Mouse (Mus musculus) hindbrain, embryonic 12.5 days (tissue): Measurements from ENCODE around the gene Tspan18. TPM values are rescaled to one million over a fixed set of nuclear protein-coding genes. Genes with fewer than 3 reads are reported as not detected.
A peak's percentile ranks its signal among the peaks of the same experiment; 100 is the strongest.

ENCODE experiments used
- ATAC-seq: fragments of 200-750 bp; cut with Nextera tagmentation; 2 replicates; pipeline ENCODE4 v1.8.0; 2017; ENCODE audit warnings: moderate TSS enrichment; ENCODE audit not compliant: low FRiP score
- H3K27ac ChIP-seq: fragments of 300-500 bp; sonication (generic); 2 replicates; pipeline ENCODE4 v1.5.1; 2016; ENCODE audit warnings: mild to moderate bottlenecking
- H3K27me3 ChIP-seq: fragments of 300-500 bp; sonication (generic); 2 replicates; pipeline ENCODE4 v1.6.1; 2016; ENCODE audit warnings: mild to moderate bottlenecking
- H3K36me3 ChIP-seq: fragments of 300-500 bp; sonication (generic); 2 replicates; pipeline ENCODE4 v1.6.1; 2016; ENCODE audit warnings: mild to moderate bottlenecking
- H3K4me1 ChIP-seq: fragments of 300-500 bp; sonication (generic); 2 replicates; pipeline ENCODE4 v1.6.1; 2016
- H3K4me2 ChIP-seq: fragments of 300-500 bp; sonication (generic); replicated peaks from 2 replicates; pipeline ENCODE4 v1.6.1; 2016; ENCODE audit warnings: mild to moderate bottlenecking
- H3K4me3 ChIP-seq: fragments of 300-500 bp; sonication (generic); 2 replicates; pipeline ENCODE4 v1.5.1; 2016; ENCODE audit warnings: mild to moderate bottlenecking
- H3K9ac ChIP-seq: fragments of 300-500 bp; sonication (generic); 2 replicates; pipeline ENCODE4 v1.6.1; 2016; ENCODE audit warnings: mild to moderate bottlenecking, moderate library complexity
- H3K9me3 ChIP-seq: fragments of 300-500 bp; sonication (generic); replicated peaks from 2 replicates; pipeline ENCODE4 v1.6.1; 2016; ENCODE audit warnings: mild to moderate bottlenecking
- WGBS: fragments of 180-500 bp; shearing (Covaris S2); methylation state at CpG from one replicate; pipeline ENCODE4 v1.1.7; 2016; 5-methylcytosine and 5-hydroxymethylcytosine counted together
- polyA plus RNA-seq: library from polyadenylated mRNA; unstranded; fragments of >200 nt; fragmentation: Nextera tagmentation; extraction: Ambion mirVana; gene quantifications from 2 replicates; pipeline ENCODE4 v1.2.1, GENCODE M21; 2016

The Tspan18 gene
- polyA plus RNA-seq, 1 experiment from 2014 or later: 34.2 TPM

GRCm38 (mm10) chr2:93170845-93171200 is 163.5 kb downstream of the Tspan18 start:
- no peak overlapping the region for H3K4me3 ChIP-seq
- no peaks in the 10 kb centered on the region for H3K36me3 ChIP-seq
- no peaks in the 10 kb centered on the region for H3K27me3 ChIP-seq
- ATAC-seq: peak; percentile 21; the same call in 1 of the 2 replicates
- H3K4me1 ChIP-seq: peaks cover 53% of the 10 kb centered on the region
- H3K9ac ChIP-seq: no peak overlapping the region
- no peaks in the 10 kb centered on the region for H3K9me3 ChIP-seq
- H3K27ac ChIP-seq: peak overlapping the region; percentile 44; the same call in 1 of the 2 replicates
- WGBS: 68% methylated on average over 5 of the region's 5 CpGs
- no peak overlapping the region for H3K4me2 ChIP-seq

- H3K4me2 ChIP-seq: no peak overlapping the region
- H3K27me3 ChIP-seq: no peaks in the 10 kb centered on the region
- H3K27ac ChIP-seq: peak overlapping the region; percentile 44; the same call in 1 of the 2 replicates
- 0 out of 2 replicates have a peak, but pooled peaks have one; percentile 22 for ATAC-seq
- H3K4me1 ChIP-seq: peaks cover 48% of the 10 kb centered on the region
- no peak overlapping the region for H3K4me3 ChIP-seq
- no peaks in the 10 kb centered on the region for H3K36me3 ChIP-seq
- 73% methylated on average over 19 of the region's 19 CpGs for WGBS
- H3K9ac ChIP-seq: no peak overlapping the region
- no peaks in the 10 kb centered on the region for H3K9me3 ChIP-seq
These were observed 164.0 kb downstream of the Tspan18 start for GRCm38 (mm10) chr2:93170156-93170844.

- Histone ChIP-seq H3K36me3 (no peaks in the 10 kb centered on the region), H3K9me3 (no peaks in the 10 kb centered on the region), H3K9ac (no peak overlapping the region), H3K4me1 (peaks cover 28% of the 10 kb centered on the region; the same call in 1 of the 2 replicates), H3K27me3 (no peaks in the 10 kb centered on the region), H3K4me3 (no peak overlapping the region), H3K4me2 (no peak overlapping the region), H3K27ac (no peak overlapping the region)
- 82% methylated on average over 14 of the region's 14 CpGs for WGBS
- no peak for ATAC-seq
These were observed 167.4 kb downstream of the Tspan18 start for GRCm38 (mm10) chr2:93166734-93167406.

GRCm38 (mm10) chr2:93166295-93166694 is 168.0 kb downstream of the Tspan18 start:
- no peak overlapping the region for H3K4me3 ChIP-seq
- H3K27ac ChIP-seq: no peak overlapping the region
- no peaks in the 10 kb centered on the region for H3K36me3 ChIP-seq
- H3K9ac ChIP-seq: no peak overlapping the region
- WGBS: 69% methylated on average over 6 of the region's 6 CpGs
- peaks cover 25% of the 10 kb centered on the region; the same call in 1 of the 2 replicates for H3K4me1 ChIP-seq
- no peak overlapping the region for H3K4me2 ChIP-seq
- no peaks in the 10 kb centered on the region for H3K9me3 ChIP-seq
- peak; percentile 29; the same call in 1 of the 2 replicates for ATAC-seq
- no peaks in the 10 kb centered on the region for H3K27me3 ChIP-seq

GRCm38 (mm10) chr2:93163750-93164335 is 170.5 kb downstream of the Tspan18 start:
- Histone ChIP-seq H3K4me1 (peaks cover 15% of the 10 kb centered on the region; the same call in 1 of the 2 replicates), H3K27me3 (no peaks in the 10 kb centered on the region), H3K4me2 (no peak overlapping the region), H3K36me3 (no peaks in the 10 kb centered on the region), H3K27ac (no peak overlapping the region), H3K9ac (no peak overlapping the region), H3K9me3 (no peaks in the 10 kb centered on the region), H3K4me3 (no peak overlapping the region)
- whole genome bisulfite sequencing: 80% methylated on average over 6 of the region's 6 CpGs
- ATAC-seq: no peak

GRCm38 (mm10) chr2:93163317-93163716 is 171.0 kb downstream of the Tspan18 start:
- no peak for ATAC-seq
- H3K9ac ChIP-seq: no peak overlapping the region
- H3K36me3 ChIP-seq: no peaks in the 10 kb centered on the region
- peaks cover 15% of the 10 kb centered on the region; the same call in 1 of the 2 replicates for H3K4me1 ChIP-seq
- H3K4me2 ChIP-seq: no peak overlapping the region
- no peak overlapping the region for H3K27ac ChIP-seq
- H3K4me3 ChIP-seq: no peak overlapping the region
- H3K27me3 ChIP-seq: no peaks in the 10 kb centered on the region
- no peaks in the 10 kb centered on the region for H3K9me3 ChIP-seq
- 29% methylated on average over 2 of the region's 2 CpGs for WGBS

GRCm38 (mm10) chr2:93162791-93163190 is 171.5 kb downstream of the Tspan18 start:
- H3K4me2 ChIP-seq: no peak overlapping the region
- no peaks in the 10 kb centered on the region for H3K9me3 ChIP-seq
- H3K27me3 ChIP-seq: no peaks in the 10 kb centered on the region
- no peaks in the 10 kb centered on the region for H3K36me3 ChIP-seq
- H3K4me1 ChIP-seq: peaks cover 15% of the 10 kb centered on the region; the same call in 1 of the 2 replicates
- no peak overlapping the region for H3K4me3 ChIP-seq
- no peak for ATAC-seq
- no peak overlapping the region for H3K9ac ChIP-seq
- WGBS: 84% methylated on average over 4 of the region's 4 CpGs
- H3K27ac ChIP-seq: no peak overlapping the region

- H3K9me3 ChIP-seq: no peaks in the 10 kb centered on the region
- H3K27ac ChIP-seq: no peak overlapping the region
- H3K4me3 ChIP-seq: no peak overlapping the region
- no peak overlapping the region for H3K4me2 ChIP-seq
- ATAC-seq: no peak
- no peaks in the 10 kb centered on the region for H3K36me3 ChIP-seq
- peaks cover 15% of the 10 kb centered on the region; the same call in 1 of the 2 replicates for H3K4me1 ChIP-seq
- no peaks in the 10 kb centered on the region for H3K27me3 ChIP-seq
- 86% methylated on average over 7 of the region's 7 CpGs for WGBS
- H3K9ac ChIP-seq: no peak overlapping the region
These were observed 172.2 kb downstream of the Tspan18 start for GRCm38 (mm10) chr2:93161914-93162664.

GRCm38 (mm10) chr2:93160467-93161035 is 173.8 kb downstream of the Tspan18 start:
- no peaks in the 10 kb centered on the region for H3K36me3 ChIP-seq
- H3K4me2 ChIP-seq: no peak overlapping the region
- H3K27ac ChIP-seq: peak overlapping the region; percentile 30; the same call in 1 of the 2 replicates
- WGBS: 64% methylated on average over 4 of the region's 4 CpGs
- H3K4me3 ChIP-seq: no peak overlapping the region
- peak; percentile 54 for ATAC-seq
- no peak overlapping the region for H3K9ac ChIP-seq
- no peaks in the 10 kb centered on the region for H3K27me3 ChIP-seq
- peaks cover 8% of the 10 kb centered on the region; the same call in 1 of the 2 replicates for H3K4me1 ChIP-seq
- no peaks in the 10 kb centered on the region for H3K9me3 ChIP-seq

GRCm38 (mm10) chr2:93154486-93155032 is 179.7 kb downstream of the Tspan18 start:
- WGBS: 100% methylated on average over 1 of the region's 1 CpGs
- H3K27me3 ChIP-seq: no peaks in the 10 kb centered on the region; the same call in 1 of the 2 replicates
- ATAC-seq: no peak
- H3K9ac ChIP-seq: no peak overlapping the region
- H3K4me2 ChIP-seq: no peak overlapping the region
- no peaks in the 10 kb centered on the region for H3K36me3 ChIP-seq
- H3K9me3 ChIP-seq: no peaks in the 10 kb centered on the region
- peaks cover 3% of the 10 kb centered on the region; the same call in 1 of the 2 replicates for H3K4me1 ChIP-seq
- H3K27ac ChIP-seq: no peak overlapping the region
- H3K4me3 ChIP-seq: no peak overlapping the region

- Histone ChIP-seq H3K9ac (no peak overlapping the region), H3K4me1 (peaks cover 3% of the 10 kb centered on the region; the same call in 1 of the 2 replicates), H3K9me3 (no peaks in the 10 kb centered on the region), H3K27ac (no peak overlapping the region), H3K4me2 (no peak overlapping the region), H3K27me3 (no peaks in the 10 kb centered on the region; the same call in 1 of the 2 replicates), H3K36me3 (no peaks in the 10 kb centered on the region), H3K4me3 (no peak overlapping the region)
- no peak for ATAC-seq
- WGBS: 100% methylated on average over 1 of the region's 1 CpGs
These were observed 180.5 kb downstream of the Tspan18 start for GRCm38 (mm10) chr2:93153833-93154232.
